Mouse (Mus musculus): ENCODE results near the gene Eri3. TPM values are rescaled to one million over a fixed set of nuclear protein-coding genes. Genes with fewer than 3 reads are reported as not detected.

Gene Eri3
- total and polyA plus RNA-seq, 3 experiments = 20.7 to 151 (median 54.3) TPM

GRCm38 (mm10) chr4:117546616-117547015, 3.5 kb upstream of the Eri3 start:
- H3K27me3 ChIP-seq (ENCODE audit: insufficient read depth, low read length) = peaks cover 23% of the 10 kb centered on the region
- no peaks in the 10 kb centered on the region for H3K36me3 ChIP-seq (replicated peaks)
- DNase-seq (ENCODE audit: low spot score) (no peak), ATAC-seq (ENCODE audit: extremely low read depth, insufficient number of reproducible peaks, low FRiP score, poor library complexity, severe bottlenecking) (no peak)
- no peaks in the 10 kb centered on the region for H3K9me3 ChIP-seq (replicated peaks)
- H3K4me3 ChIP-seq (ENCODE audit: low read depth, low read length) = no peak overlapping the region
- peaks cover 17% of the 10 kb centered on the region for H3K4me1 ChIP-seq (ENCODE audit: insufficient read depth, low read depth, low read length)
- no peak for TF ChIP-seq TAL1 (conservative IDR thresholded peaks at IDR 0.05; ENCODE audit: low read depth, low read length)

- Histone ChIP-seq H3K36me3 (replicated peaks) (peaks cover 10% of the 10 kb centered on the region), H3K4me1 (ENCODE audit: insufficient read depth, low read depth, low read length) (peaks cover 21% of the 10 kb centered on the region), H3K9me3 (replicated peaks) (no peaks in the 10 kb centered on the region), H3K27me3 (ENCODE audit: insufficient read depth, low read length) (peaks cover 6% of the 10 kb centered on the region; the same call in 1 of the 2 replicates), H3K4me3 (ENCODE audit: low read depth, low read length) (no peak overlapping the region)
- DNase-seq (ENCODE audit: low spot score) = no peak
- no peak for TF ChIP-seq POLR2AphosphoS5 (IDR thresholded peaks at IDR 0.05; ENCODE audit: insufficient replicate concordance, low read depth, low read length)
- TF ChIP-seq GATA2 (IDR thresholded peaks at IDR 0.05; ENCODE audit: borderline replicate concordance, low read depth, low read length) = no peak
- TF ChIP-seq GATA1 (IDR thresholded peaks at IDR 0.05; ENCODE audit: borderline replicate concordance, low read length) = no peak
- no peak for TF ChIP-seq CTCF (IDR thresholded peaks at IDR 0.05; ENCODE audit: low read depth, low read length)
- no peak for TF ChIP-seq TAL1 (conservative IDR thresholded peaks at IDR 0.05; ENCODE audit: low read depth, low read length)
- no peak for ATAC-seq (ENCODE audit: extremely low read depth, insufficient number of reproducible peaks, low FRiP score, poor library complexity, severe bottlenecking)
Measured at GRCm38 (mm10) chr4:117549576-117549975, 589 bp upstream of the Eri3 start.

GRCm38 (mm10) chr4:117551144-117552000, 1.2 kb downstream of the Eri3 start:
- H3K4me3 ChIP-seq (ENCODE audit: low read depth, low read length) = peak overlapping the region; percentile 90
- ATAC-seq (ENCODE audit: extremely low read depth, insufficient number of reproducible peaks, low FRiP score, poor library complexity, severe bottlenecking) = no peak
- H3K36me3 ChIP-seq (replicated peaks) = peaks cover 22% of the 10 kb centered on the region
- DNase-seq (ENCODE audit: low spot score) = no peak
- no peaks in the 10 kb centered on the region for H3K27me3 ChIP-seq (ENCODE audit: insufficient read depth, low read length)
- H3K4me1 ChIP-seq (ENCODE audit: insufficient read depth, low read depth, low read length) = peaks cover 21% of the 10 kb centered on the region
- H3K9me3 ChIP-seq (replicated peaks) = no peaks in the 10 kb centered on the region
- TF ChIP-seq GATA1 (IDR thresholded peaks at IDR 0.05; ENCODE audit: borderline replicate concordance, low read length) = no peak
- TF ChIP-seq CTCF (IDR thresholded peaks at IDR 0.05; ENCODE audit: low read depth, low read length) = no peak
- TF ChIP-seq GATA2 (IDR thresholded peaks at IDR 0.05; ENCODE audit: borderline replicate concordance, low read depth, low read length) = no peak
- no peak for TF ChIP-seq POLR2AphosphoS5 (IDR thresholded peaks at IDR 0.05; ENCODE audit: insufficient replicate concordance, low read depth, low read length)
- no peak for TF ChIP-seq TAL1 (conservative IDR thresholded peaks at IDR 0.05; ENCODE audit: low read depth, low read length)

- DNase-seq (ENCODE audit: low spot score) (no peak), ATAC-seq (ENCODE audit: extremely low read depth, insufficient number of reproducible peaks, low FRiP score, poor library complexity, severe bottlenecking) (no peak)
- Histone ChIP-seq H3K36me3 (replicated peaks) (peaks cover 52% of the 10 kb centered on the region), H3K4me3 (ENCODE audit: low read depth, low read length) (no peak overlapping the region), H3K9me3 (replicated peaks) (no peaks in the 10 kb centered on the region), H3K4me1 (ENCODE audit: insufficient read depth, low read depth, low read length) (peaks cover 15% of the 10 kb centered on the region), H3K27me3 (ENCODE audit: insufficient read depth, low read length) (no peaks in the 10 kb centered on the region)
- TF ChIP-seq CTCF (IDR thresholded peaks at IDR 0.05; ENCODE audit: low read depth, low read length) = no peak
- no peak for TF ChIP-seq TAL1 (conservative IDR thresholded peaks at IDR 0.05; ENCODE audit: low read depth, low read length)
- TF ChIP-seq GATA1 (IDR thresholded peaks at IDR 0.05; ENCODE audit: borderline replicate concordance, low read length) = no peak
- no peak for TF ChIP-seq GATA2 (IDR thresholded peaks at IDR 0.05; ENCODE audit: borderline replicate concordance, low read depth, low read length)
- TF ChIP-seq POLR2AphosphoS5 (IDR thresholded peaks at IDR 0.05; ENCODE audit: insufficient replicate concordance, low read depth, low read length) = no peak
Measured at GRCm38 (mm10) chr4:117555495-117555894, 5.3 kb downstream of the Eri3 start.

GRCm38 (mm10) chr4:117556372-117556771, 6.2 kb downstream of the Eri3 start:
- Histone ChIP-seq H3K9me3 (replicated peaks) (no peaks in the 10 kb centered on the region), H3K27me3 (ENCODE audit: insufficient read depth, low read length) (no peaks in the 10 kb centered on the region), H3K4me3 (ENCODE audit: low read depth, low read length) (no peak overlapping the region), H3K36me3 (replicated peaks) (peaks cover 56% of the 10 kb centered on the region), H3K4me1 (ENCODE audit: insufficient read depth, low read depth, low read length) (peaks cover 7% of the 10 kb centered on the region; the same call in 1 of the 2 replicates)
- ATAC-seq (ENCODE audit: extremely low read depth, insufficient number of reproducible peaks, low FRiP score, poor library complexity, severe bottlenecking) (no peak), DNase-seq (ENCODE audit: low spot score) (no peak)
- TF ChIP-seq CTCF (IDR thresholded peaks at IDR 0.05; ENCODE audit: low read depth, low read length) (no peak), POLR2AphosphoS5 (IDR thresholded peaks at IDR 0.05; ENCODE audit: insufficient replicate concordance, low read depth, low read length) (no peak), GATA2 (IDR thresholded peaks at IDR 0.05; ENCODE audit: borderline replicate concordance, low read depth, low read length) (no peak), GATA1 (IDR thresholded peaks at IDR 0.05; ENCODE audit: borderline replicate concordance, low read length) (no peak), TAL1 (conservative IDR thresholded peaks at IDR 0.05; ENCODE audit: low read depth, low read length) (no peak)

- TF ChIP-seq POLR2AphosphoS5 (IDR thresholded peaks at IDR 0.05; ENCODE audit: insufficient replicate concordance, low read depth, low read length) (no peak), GATA2 (IDR thresholded peaks at IDR 0.05; ENCODE audit: borderline replicate concordance, low read depth, low read length) (no peak), GATA1 (IDR thresholded peaks at IDR 0.05; ENCODE audit: borderline replicate concordance, low read length) (no peak), TAL1 (conservative IDR thresholded peaks at IDR 0.05; ENCODE audit: low read depth, low read length) (no peak), CTCF (IDR thresholded peaks at IDR 0.05; ENCODE audit: low read depth, low read length) (no peak)
- ATAC-seq (ENCODE audit: extremely low read depth, insufficient number of reproducible peaks, low FRiP score, poor library complexity, severe bottlenecking) (no peak), DNase-seq (ENCODE audit: low spot score) (no peak)
Measured at GRCm38 (mm10) chr4:117557068-117557645, 7.0 kb downstream of the Eri3 start.

More at GRCm38 (mm10) chr4:117557068-117557645, 7.0 kb downstream of the Eri3 start:
- Histone ChIP-seq H3K4me1 (ENCODE audit: insufficient read depth, low read depth, low read length) (no peaks in the 10 kb centered on the region), H3K9me3 (replicated peaks) (no peaks in the 10 kb centered on the region), H3K36me3 (replicated peaks) (peaks cover 60% of the 10 kb centered on the region), H3K27me3 (ENCODE audit: insufficient read depth, low read length) (no peaks in the 10 kb centered on the region), H3K4me3 (ENCODE audit: low read depth, low read length) (no peak overlapping the region)

All from G1E (cell line).